Mouse (Mus musculus) hindbrain, postnatal 0 days (tissue): ENCODE measurements around the gene Frmd6. TPM values are rescaled to one million over a fixed set of nuclear protein-coding genes. Genes with fewer than 3 reads are reported as not detected.

Source experiments
- ATAC-seq: fragments of 200-750 bp; cut with Nextera tagmentation; 2 replicates; pipeline ENCODE4 v1.8.0; 2017; ENCODE audit warnings: mild to moderate bottlenecking, moderate TSS enrichment, moderate library complexity
- DNase-seq: peaks from one replicate; pipeline ENCODE4 v3.0.0-alpha.2; 2015; ENCODE audit warnings: low spot score
- H3K27ac ChIP-seq: fragments of 300-500 bp; sonication (generic); 2 replicates; pipeline ENCODE4 v1.5.1; 2014; ENCODE audit warnings: mild to moderate bottlenecking
- H3K27me3 ChIP-seq: fragments of 300-500 bp; sonication (generic); 2 replicates; pipeline ENCODE4 v1.6.1; 2014; ENCODE audit warnings: low read length, mixed read lengths; ENCODE audit not compliant: insufficient read depth
- H3K36me3 ChIP-seq: fragments of 300-500 bp; sonication (generic); 2 replicates; pipeline ENCODE4 v1.6.1; 2014; ENCODE audit warnings: low read length, mixed read lengths; ENCODE audit not compliant: insufficient read depth
- H3K4me1 ChIP-seq: fragments of 300-500 bp; sonication (generic); 2 replicates; pipeline ENCODE4 v1.6.1; 2014; ENCODE audit warnings: antibody characterized with exemption, low read length, mixed read lengths; ENCODE audit not compliant: insufficient read depth
- H3K4me2 ChIP-seq: fragments of 300-500 bp; sonication (generic); 2 replicates; pipeline ENCODE4 v1.6.1; 2014; ENCODE audit warnings: low read depth, mild to moderate bottlenecking, low read length, moderate library complexity, mixed read lengths
- H3K4me3 ChIP-seq: fragments of 300-500 bp; sonication (generic); 2 replicates; pipeline ENCODE4 v1.5.1; 2014; ENCODE audit warnings: low read length
- H3K9ac ChIP-seq: fragments of 300-500 bp; sonication (generic); replicated peaks from 2 replicates; pipeline ENCODE4 v1.6.1; 2014; ENCODE audit warnings: mild to moderate bottlenecking, low read length, moderate library complexity, mixed read lengths
- H3K9me3 ChIP-seq: fragments of 300-500 bp; sonication (generic); 2 replicates; pipeline ENCODE4 v1.6.1; 2016; ENCODE audit warnings: low read length, mixed read lengths
- CTCF ChIP-seq: IDR thresholded peaks from 2 replicates; pipeline ENCODE4 v1.5.1; 2016; ENCODE audit warnings: antibody characterized with exemption, control low read depth, low read depth
- WGBS: fragments of 180-500 bp; shearing (Covaris S2); extraction: QIAGEN DNeasy Blood & Tissue Kit; methylation state at CpG from one replicate; pipeline ENCODE4 v1.1.7; 2014; 5-methylcytosine and 5-hydroxymethylcytosine counted together
- polyA plus RNA-seq: library from polyadenylated mRNA; unstranded; fragments of >200 nt; fragmentation: Nextera tagmentation; extraction: Ambion mirVana; gene quantifications from 2 replicates; pipeline ENCODE4 v1.2.1, GENCODE M21; 2015
- total RNA-seq: library from RNA; depleted of rRNA; stranded (reverse); fragments of >200 nt; gene quantifications from 2 replicates; pipeline ENCODE4 v1.2.3, GENCODE M21; 2014

Gene Frmd6
- total and polyA plus RNA-seq, 2 experiments from 2014 or later = 6.5 to 7.9 TPM

GRCm38 (mm10) chr12:70807543-70807942, 17.8 kb upstream of the Frmd6 start:
- no peak for DNase-seq

GRCm38 (mm10) chr12:70807975-70808374, 17.3 kb upstream of the Frmd6 start:
- Histone ChIP-seq H3K4me2 (no peak overlapping the region), H3K27me3 (no peaks in the 10 kb centered on the region), H3K9me3 (no peaks in the 10 kb centered on the region), H3K36me3 (no peaks in the 10 kb centered on the region), H3K4me1 (no peaks in the 10 kb centered on the region), H3K4me3 (no peak overlapping the region), H3K27ac (no peak overlapping the region), H3K9ac (no peak overlapping the region)
- ATAC-seq (no peak), DNase-seq (no peak)
- WGBS = 80% methylated on average over 6 of the region's 6 CpGs
- no peak for TF ChIP-seq CTCF

More at GRCm38 (mm10) chr12:70807543-70807942, 17.8 kb upstream of the Frmd6 start:
- Histone ChIP-seq H3K27ac (no peak overlapping the region), H3K9me3 (no peaks in the 10 kb centered on the region), H3K4me2 (no peak overlapping the region), H3K9ac (no peak overlapping the region), H3K27me3 (no peaks in the 10 kb centered on the region), H3K4me1 (no peaks in the 10 kb centered on the region), H3K36me3 (no peaks in the 10 kb centered on the region), H3K4me3 (no peak overlapping the region)
- 78% methylated on average over 5 of the region's 5 CpGs for WGBS
- ATAC-seq = no peak
- no peak for TF ChIP-seq CTCF

- no peak for ATAC-seq
- H3K4me3 ChIP-seq = no peak overlapping the region
- 72% methylated on average over 2 of the region's 2 CpGs for WGBS
- DNase-seq = peak; percentile 37
- no peaks in the 10 kb centered on the region for H3K36me3 ChIP-seq
- TF ChIP-seq CTCF = no peak
- H3K27me3 ChIP-seq = no peaks in the 10 kb centered on the region
- H3K4me2 ChIP-seq = no peak overlapping the region
- H3K27ac ChIP-seq = no peak overlapping the region
- no peaks in the 10 kb centered on the region for H3K9me3 ChIP-seq
- H3K9ac ChIP-seq = no peak overlapping the region
- no peaks in the 10 kb centered on the region for H3K4me1 ChIP-seq
Observed at GRCm38 (mm10) chr12:70809957-70810356, 15.4 kb upstream of the Frmd6 start.

- DNase-seq = no peak
- Histone ChIP-seq H3K4me2 (no peak overlapping the region), H3K4me3 (no peak overlapping the region), H3K9me3 (no peaks in the 10 kb centered on the region), H3K36me3 (no peaks in the 10 kb centered on the region), H3K4me1 (no peaks in the 10 kb centered on the region), H3K27me3 (no peaks in the 10 kb centered on the region), H3K9ac (no peak overlapping the region), H3K27ac (no peak overlapping the region)
- WGBS = 72% methylated on average over 6 of the region's 6 CpGs
- no peak for ATAC-seq
- no peak for TF ChIP-seq CTCF
Observed at GRCm38 (mm10) chr12:70811772-70812171, 13.5 kb upstream of the Frmd6 start.

GRCm38 (mm10) chr12:70812176-70812575, 13.1 kb upstream of the Frmd6 start:
- no peak for ATAC-seq
- Histone ChIP-seq H3K4me3 (no peak overlapping the region), H3K27me3 (no peaks in the 10 kb centered on the region), H3K4me2 (no peak overlapping the region), H3K27ac (no peak overlapping the region), H3K9me3 (no peaks in the 10 kb centered on the region), H3K9ac (no peak overlapping the region), H3K36me3 (no peaks in the 10 kb centered on the region), H3K4me1 (no peaks in the 10 kb centered on the region)
- 48% methylated on average over 6 of the region's 6 CpGs for WGBS
- TF ChIP-seq CTCF = no peak
- no peak for DNase-seq

GRCm38 (mm10) chr12:70812822-70813465, 12.4 kb upstream of the Frmd6 start:
- no peak for TF ChIP-seq CTCF
- Histone ChIP-seq H3K9ac (no peak overlapping the region), H3K4me1 (no peaks in the 10 kb centered on the region), H3K9me3 (no peaks in the 10 kb centered on the region), H3K27me3 (no peaks in the 10 kb centered on the region), H3K4me3 (no peak overlapping the region), H3K27ac (no peak overlapping the region), H3K36me3 (no peaks in the 10 kb centered on the region), H3K4me2 (no peak overlapping the region)
- ATAC-seq = no peak
- DNase-seq = no peak
- WGBS = 26% methylated on average over 3 of the region's 3 CpGs

- TF ChIP-seq CTCF = no peak
- H3K4me1 ChIP-seq = no peaks in the 10 kb centered on the region
- H3K27ac ChIP-seq = no peak overlapping the region
- ATAC-seq (no peak), DNase-seq (no peak)
- no peaks in the 10 kb centered on the region for H3K9me3 ChIP-seq
- H3K27me3 ChIP-seq = no peaks in the 10 kb centered on the region
- WGBS = 98% methylated on average over 2 of the region's 2 CpGs
- no peak overlapping the region for H3K4me3 ChIP-seq
- no peak overlapping the region for H3K9ac ChIP-seq
- no peak overlapping the region for H3K4me2 ChIP-seq
- no peaks in the 10 kb centered on the region for H3K36me3 ChIP-seq
Observed at GRCm38 (mm10) chr12:70816731-70817130, 8.6 kb upstream of the Frmd6 start.
